In the genomic region with DNA sequence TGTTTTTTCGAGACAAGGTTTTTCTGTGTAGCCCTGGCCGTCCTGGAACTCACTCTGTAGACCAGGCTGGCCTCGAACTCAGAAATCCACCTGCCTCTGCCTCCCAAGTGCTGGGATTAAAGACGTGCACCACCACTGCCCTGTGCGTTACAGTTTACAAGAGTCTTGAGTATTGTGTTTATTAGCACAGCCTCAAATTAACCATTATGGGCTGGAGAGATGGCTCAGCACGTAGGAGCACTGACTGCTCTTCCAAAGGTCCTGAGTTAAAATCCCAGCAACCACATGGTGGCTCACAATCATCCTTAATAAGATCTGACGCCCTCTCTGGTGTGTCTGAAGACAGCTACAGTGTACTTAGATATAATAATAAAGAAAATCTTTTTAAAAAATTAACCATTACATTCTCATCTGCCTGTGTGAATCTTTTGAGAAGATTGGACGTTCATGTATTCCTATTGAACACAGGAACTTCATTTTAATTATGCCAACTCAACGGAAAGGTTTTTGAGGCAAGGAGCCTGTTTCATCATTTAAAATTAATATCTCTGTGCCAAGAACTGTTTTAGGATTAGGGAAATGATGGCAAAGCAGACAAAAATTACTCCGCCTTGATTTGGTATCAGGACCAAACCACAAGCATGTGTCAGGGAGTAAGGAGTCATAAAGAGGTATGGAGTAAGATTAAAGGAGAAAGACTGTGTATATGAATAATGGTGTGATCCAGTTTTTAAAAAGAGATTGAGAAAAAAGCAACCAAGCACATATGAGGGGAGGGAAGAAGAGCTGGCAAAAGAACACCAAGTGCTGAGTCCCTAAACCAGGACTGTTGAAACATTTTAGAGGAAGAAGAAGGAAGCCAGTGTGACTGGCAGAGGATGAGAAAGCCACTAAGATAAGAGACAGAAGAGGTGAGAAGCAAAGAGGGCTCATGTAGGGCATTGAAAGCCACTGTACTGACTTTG, we compare ENCODE assay signal across 8 mouse cellular contexts. TPM values are rescaled to one million over a fixed set of nuclear protein-coding genes. Genes with fewer than 3 reads are reported as not detected.
DNase-seq lines count a peak whose midpoint lies in the region; ATAC-seq lines count a peak whose summit lies in the region.

No protein-coding gene starts in this region.

- H3K4me2 ChIP-seq in kidney, embryonic 16.5 days (replicated peaks; ENCODE audit: low read depth, low read length), result peak overlapping the region; percentile 55
- H3K4me2 ChIP-seq in forebrain, embryonic 11.5 days (ENCODE audit: low read depth, low read length, severe bottlenecking), result peak overlapping the region; percentile 53
- peak overlapping the region; percentile 49 for H3K4me2 ChIP-seq in limb, embryonic 15.5 days

- H3K4me1 ChIP-seq in kidney, embryonic 16.5 days (ENCODE audit: insufficient read depth, low read length), result peaks cover 10% of the 10 kb centered on the region
- H3K4me1 ChIP-seq in forebrain, embryonic 11.5 days (replicated peaks; ENCODE audit: control insufficient read depth, insufficient read depth, low read length), result peaks cover 3% of the 10 kb centered on the region; the same call in 1 of the 2 replicates
- peaks cover 9% of the 10 kb centered on the region for H3K4me1 ChIP-seq in limb, embryonic 15.5 days

- H3K36me3 ChIP-seq in kidney, embryonic 16.5 days (ENCODE audit: insufficient read depth, low read length), result no peaks in the 10 kb centered on the region
- H3K36me3 ChIP-seq in forebrain, embryonic 11.5 days (ENCODE audit: control insufficient read depth, insufficient read depth, low read length), result no peaks in the 10 kb centered on the region
- no peaks in the 10 kb centered on the region for H3K36me3 ChIP-seq in limb, embryonic 15.5 days

- peak overlapping the region; percentile 87 for H3K9ac ChIP-seq in kidney, embryonic 16.5 days (replicated peaks; ENCODE audit: low read length)
- H3K9ac ChIP-seq in forebrain, embryonic 11.5 days (ENCODE audit: low read length), result peak overlapping the region; percentile 72
- peak overlapping the region; percentile 58; the same call in 1 of the 2 replicates for H3K9ac ChIP-seq in limb, embryonic 15.5 days

- 39% methylated on average over 10 of the region's 10 CpGs for WGBS in kidney, embryonic 16.5 days
- 50% methylated on average over 10 of the region's 10 CpGs for WGBS in forebrain, embryonic 11.5 days
- 31% methylated on average over 10 of the region's 10 CpGs for WGBS in limb, embryonic 15.5 days

- ATAC-seq in kidney, embryonic 16.5 days (ENCODE audit: low FRiP score, low TSS enrichment), result no peak
- ATAC-seq in forebrain, embryonic 11.5 days (replicated peaks; ENCODE audit: low FRiP score), result peak; percentile 6; the same call in 1 of the 2 replicates
- ATAC-seq in limb, embryonic 15.5 days (ENCODE audit: insufficient number of reproducible peaks, low FRiP score, low TSS enrichment, low read depth), result no peak
- no peak for ATAC-seq in granulocyte monocyte progenitor cell, adult 5-6 weeks (replicated peaks; ENCODE audit: poor library complexity, severe bottlenecking)
- no peak for ATAC-seq in activated CD4-positive, CD25-positive, alpha-beta regulatory T cell, adult 4 months

- H3K27me3 ChIP-seq in kidney, embryonic 16.5 days (ENCODE audit: insufficient read depth, low read length), result no peaks in the 10 kb centered on the region
- no peaks in the 10 kb centered on the region for H3K27me3 ChIP-seq in forebrain, embryonic 11.5 days (ENCODE audit: control insufficient read depth, insufficient read depth, low read length)
- H3K27me3 ChIP-seq in limb, embryonic 15.5 days, result no peaks in the 10 kb centered on the region

- H3K4me3 ChIP-seq in kidney, embryonic 16.5 days (ENCODE audit: low read length), result peak overlapping the region; percentile 74
- peak overlapping the region; percentile 84 for H3K4me3 ChIP-seq in forebrain, embryonic 11.5 days (ENCODE audit: low read depth, low read length)
- H3K4me3 ChIP-seq in limb, embryonic 15.5 days, result peak overlapping the region; percentile 73

- H3K27ac ChIP-seq in kidney, embryonic 16.5 days (ENCODE audit: low read length), result peak overlapping the region; percentile 99
- peak overlapping the region; percentile 100 for H3K27ac ChIP-seq in forebrain, embryonic 11.5 days (ENCODE audit: low read depth, low read length)
- peak overlapping the region; percentile 100 for H3K27ac ChIP-seq in limb, embryonic 15.5 days

- no peaks in the 10 kb centered on the region for H3K9me3 ChIP-seq in kidney, embryonic 16.5 days (ENCODE audit: low read length)
- no peaks in the 10 kb centered on the region for H3K9me3 ChIP-seq in forebrain, embryonic 11.5 days (ENCODE audit: control insufficient read depth, low read length)
- H3K9me3 ChIP-seq in limb, embryonic 15.5 days, result no peaks in the 10 kb centered on the region

- no peak for DNase-seq in kidney, adult 18-20 months
- DNase-seq in ES-CJ7 (ENCODE audit: low read depth, low spot score), result peak; percentile 26
- no peak for DNase-seq in forebrain, embryonic 11.5 days (ENCODE audit: low spot score)
- no peak for DNase-seq in frontal cortex, postnatal 14 days (ENCODE audit: low spot score in 2 of 2)

RNA-seq across cellular contexts. Expression of a gene that starts 1.7 kb away (rescaled TPM):
- polyA plus RNA-seq in kidney, embryonic 16.5 days (2015; fragmentation: Nextera tagmentation; extraction: Ambion mirVana), result 19.9 and 22.7 TPM in 2 replicates
- polyA plus RNA-seq in forebrain, embryonic 11.5 days (2014; fragmentation: Nextera tagmentation; extraction: Ambion mirVana), result 23.8 and 24.6 TPM in 2 replicates
- 19.3 and 19.6 TPM in 2 replicates for polyA plus RNA-seq in limb, embryonic 15.5 days (2015; fragmentation: Nextera tagmentation; extraction: Ambion mirVana)
- total RNA-seq in granulocyte monocyte progenitor cell, adult 5-6 weeks (2014; fragmentation: Nextera tagmentation), result 56.0 and 56.8 TPM in 2 replicates
- 17.5 and 23.8 TPM in 2 replicates for total RNA-seq in granulocyte monocyte progenitor cell, adult 5-6 weeks (2017)
- 10 to 100 TPM; 22.7 to 26.4 TPM for polyA plus RNA-seq in activated CD4-positive, CD25-positive, alpha-beta regulatory T cell, adult 4 months (2017; shearing (Covaris generic))

RNA-seq across cellular contexts. Expression of a gene that starts 35.4 kb away (rescaled TPM):
- 56.3 and 57.0 TPM in 2 replicates for polyA plus RNA-seq in kidney, embryonic 16.5 days (2015; fragmentation: Nextera tagmentation; extraction: Ambion mirVana)
- 69.7 and 75.5 TPM in 2 replicates for polyA plus RNA-seq in forebrain, embryonic 11.5 days (2014; fragmentation: Nextera tagmentation; extraction: Ambion mirVana)
- polyA plus RNA-seq in limb, embryonic 15.5 days (2015; fragmentation: Nextera tagmentation; extraction: Ambion mirVana), result 41.2 and 46.1 TPM in 2 replicates
- total RNA-seq in granulocyte monocyte progenitor cell, adult 5-6 weeks (2014; fragmentation: Nextera tagmentation), result 49.6 and 60.8 TPM in 2 replicates
- 35.9 and 45.7 TPM in 2 replicates for total RNA-seq in granulocyte monocyte progenitor cell, adult 5-6 weeks (2017)
- polyA plus RNA-seq in activated CD4-positive, CD25-positive, alpha-beta regulatory T cell, adult 4 months (2017; shearing (Covaris generic)), result 10 to 100 TPM; 31.7 to 44.5 TPM

RNA-seq across cellular contexts. Expression of a gene that starts 51.0 kb away (rescaled TPM):
- polyA plus RNA-seq in kidney, embryonic 16.5 days (2015; fragmentation: Nextera tagmentation; extraction: Ambion mirVana), result 355 and 371 TPM in 2 replicates
- 317 and 322 TPM in 2 replicates for polyA plus RNA-seq in forebrain, embryonic 11.5 days (2014; fragmentation: Nextera tagmentation; extraction: Ambion mirVana)
- 267 and 300 TPM in 2 replicates for polyA plus RNA-seq in limb, embryonic 15.5 days (2015; fragmentation: Nextera tagmentation; extraction: Ambion mirVana)
- total RNA-seq in granulocyte monocyte progenitor cell, adult 5-6 weeks (2014; fragmentation: Nextera tagmentation), result 186 and 187 TPM in 2 replicates
- total RNA-seq in granulocyte monocyte progenitor cell, adult 5-6 weeks (2017), result 342 and 431 TPM in 2 replicates
- 100 to 1,000 TPM; 334 to 354 TPM for polyA plus RNA-seq in activated CD4-positive, CD25-positive, alpha-beta regulatory T cell, adult 4 months (2017; shearing (Covaris generic))
